Mouse (Mus musculus): ENCODE data around the gene Ncf2. TPM values are rescaled to one million over a fixed set of nuclear protein-coding genes. Genes with fewer than 3 reads are reported as not detected.
A peak's percentile ranks its signal among the peaks of the same experiment; 100 is the strongest.

Ncf2 gene
- total and polyA plus RNA-seq, 2 experiments from 2014 or later, result 1.9 to 4.1 TPM

DNA sequence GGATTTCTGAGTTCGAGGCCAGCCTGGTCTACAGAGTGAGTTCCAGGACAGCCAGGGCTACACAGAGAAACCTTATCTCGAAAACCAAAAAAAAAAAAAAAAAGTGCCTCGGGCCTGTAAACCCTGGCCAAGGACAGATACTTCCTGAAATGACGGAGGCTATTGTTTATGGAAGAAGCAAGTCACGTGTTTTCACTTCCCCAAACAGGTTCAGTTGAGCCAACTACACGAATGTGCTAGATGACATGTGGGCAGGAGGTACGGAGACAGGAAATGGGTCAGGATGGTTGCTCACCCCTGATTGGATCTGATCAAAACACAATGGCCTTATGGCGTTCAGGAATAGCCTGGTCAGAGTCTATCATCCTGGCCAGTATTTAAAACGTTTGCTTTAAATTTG, 1.9 kb upstream of the Ncf2 start:
- no peak for TF ChIP-seq CTCF (IDR thresholded peaks at IDR 0.05; ENCODE audit: low read depth)
- DNase-seq, result no peak
- H3K9ac ChIP-seq, result no peak overlapping the region
- no peak overlapping the region for H3K4me2 ChIP-seq (ENCODE audit: low read depth)
- 82% methylated on average over 9 of the region's 9 CpGs for WGBS
- no peaks in the 10 kb centered on the region for H3K27me3 ChIP-seq (ENCODE audit: insufficient read depth, low read length)
- H3K4me1 ChIP-seq (ENCODE audit: insufficient read depth), result no peaks in the 10 kb centered on the region
- no peak overlapping the region for H3K27ac ChIP-seq (ENCODE audit: low read depth, low read length)
- H3K36me3 ChIP-seq (ENCODE audit: insufficient read depth), result no peaks in the 10 kb centered on the region
- H3K4me3 ChIP-seq (ENCODE audit: low read depth, low read length), result no peak overlapping the region
- H3K9me3 ChIP-seq (ENCODE audit: low read length), result no peaks in the 10 kb centered on the region
- no peak for ATAC-seq

DNA sequence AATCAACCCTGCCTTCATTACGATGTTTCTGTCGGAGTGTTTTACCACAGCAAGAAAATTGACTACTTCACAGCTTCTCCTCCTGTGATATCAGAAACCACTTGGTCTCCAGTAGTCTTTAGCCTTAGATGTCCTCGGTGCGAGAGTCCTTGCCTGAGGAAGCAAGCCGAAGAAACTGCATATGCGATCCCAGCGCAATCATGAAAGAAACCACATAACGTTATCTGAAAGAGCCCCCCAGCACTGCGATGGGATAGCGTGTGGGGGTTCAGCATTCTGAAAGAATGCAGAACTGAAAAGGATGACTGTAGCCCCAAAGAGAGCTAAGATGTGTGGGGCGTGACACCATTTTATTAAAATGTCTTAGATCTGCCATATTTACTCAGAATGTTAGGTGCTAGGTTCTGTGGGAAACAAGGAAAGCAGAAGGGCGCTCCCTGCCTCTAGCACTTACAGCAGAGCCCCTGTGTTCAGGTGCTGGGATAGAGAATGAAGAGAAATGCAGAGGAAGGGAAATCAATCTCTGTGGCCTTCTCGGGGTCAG, 711 bp downstream of the Ncf2 start:
- Histone ChIP-seq H3K27ac (ENCODE audit: low read depth, low read length) (no peak overlapping the region), H3K9ac (no peak overlapping the region), H3K36me3 (ENCODE audit: insufficient read depth) (no peaks in the 10 kb centered on the region), H3K4me1 (ENCODE audit: insufficient read depth) (no peaks in the 10 kb centered on the region), H3K27me3 (ENCODE audit: insufficient read depth, low read length) (no peaks in the 10 kb centered on the region), H3K9me3 (ENCODE audit: low read length) (no peaks in the 10 kb centered on the region), H3K4me3 (ENCODE audit: low read depth, low read length) (no peak overlapping the region), H3K4me2 (ENCODE audit: low read depth) (no peak overlapping the region)
- DNase-seq, result no peak
- WGBS, result 89% methylated on average over 13 of the region's 13 CpGs
- ATAC-seq, result no peak
- TF ChIP-seq CTCF (IDR thresholded peaks at IDR 0.05; ENCODE audit: low read depth), result no peak

DNA sequence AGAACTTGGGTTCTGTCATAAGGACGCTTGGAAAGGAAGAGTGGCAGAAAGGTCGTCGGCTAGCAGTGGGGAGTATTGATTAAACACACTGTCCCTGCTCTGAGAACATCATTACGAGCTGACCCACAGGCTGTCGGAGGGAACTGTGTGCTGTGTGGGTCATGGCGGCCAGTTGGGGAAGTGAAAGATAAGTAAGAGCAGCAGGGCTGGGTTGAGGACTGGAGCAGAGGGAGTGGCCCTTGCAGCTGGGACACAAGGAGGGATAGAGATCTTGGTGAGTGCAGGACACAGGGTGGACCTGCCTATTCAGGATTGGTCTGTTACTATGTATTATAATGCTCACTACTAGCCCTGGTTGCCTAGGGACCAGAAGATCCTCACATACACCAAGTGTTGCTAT, 4.9 kb downstream of the Ncf2 start:
- peak; percentile 48; the same call in 1 of the 2 replicates for ATAC-seq

DNA sequence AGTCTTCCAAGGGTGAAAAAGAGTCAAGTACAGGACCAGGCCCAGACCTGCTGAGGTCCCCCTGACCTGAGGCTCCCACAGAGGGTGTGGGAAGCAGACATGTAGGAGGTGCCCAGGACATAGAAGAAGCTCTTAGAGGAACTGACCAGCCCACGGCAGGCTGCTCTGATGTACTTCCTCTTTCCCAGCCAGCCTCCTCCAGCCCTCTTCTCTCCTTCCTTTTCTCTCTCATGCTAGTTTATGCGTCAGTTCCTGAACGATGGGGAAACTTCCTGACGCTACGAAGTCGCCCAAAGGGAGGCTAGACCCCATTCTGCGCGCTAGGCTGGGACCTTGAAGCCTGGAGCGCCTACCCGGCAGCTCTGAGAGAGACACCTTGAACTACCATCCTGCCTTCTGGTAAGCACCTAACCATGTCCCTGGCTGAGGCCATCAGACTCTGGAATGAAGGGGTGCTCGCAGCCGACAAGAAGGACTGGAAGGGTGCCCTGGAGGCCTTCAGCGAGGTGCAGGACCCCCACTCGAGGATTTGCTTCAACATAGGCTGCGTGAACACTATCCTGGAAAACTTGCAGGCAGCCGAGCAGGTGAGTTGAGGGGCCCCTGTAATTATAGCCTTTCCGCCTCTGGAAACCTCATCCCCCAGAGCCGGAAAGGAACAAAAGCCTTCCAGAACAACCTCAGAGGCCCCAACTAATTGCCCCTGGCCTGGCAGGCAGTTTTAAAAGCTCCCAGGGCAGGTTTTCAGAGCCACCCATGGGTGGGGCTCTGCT, 7.8 kb downstream of the Ncf2 start:
- Histone ChIP-seq H3K4me3 (ENCODE audit: low read depth, low read length) (no peak overlapping the region), H3K4me2 (ENCODE audit: low read depth) (no peak overlapping the region), H3K4me1 (ENCODE audit: insufficient read depth) (no peaks in the 10 kb centered on the region), H3K27ac (ENCODE audit: low read depth, low read length) (no peak overlapping the region), H3K9ac (no peak overlapping the region), H3K9me3 (ENCODE audit: low read length) (no peaks in the 10 kb centered on the region), H3K27me3 (ENCODE audit: insufficient read depth, low read length) (no peaks in the 10 kb centered on the region), H3K36me3 (ENCODE audit: insufficient read depth) (no peaks in the 10 kb centered on the region)
- no peak for TF ChIP-seq CTCF (IDR thresholded peaks at IDR 0.05; ENCODE audit: low read depth)
- DNase-seq (no peak), ATAC-seq (no peak)
- 76% methylated on average over 18 of the region's 18 CpGs for WGBS

More for the DNA sequence above, 4.9 kb downstream of the Ncf2 start:
- no peak for TF ChIP-seq CTCF (IDR thresholded peaks at IDR 0.05; ENCODE audit: low read depth)
- no peak overlapping the region for H3K27ac ChIP-seq (ENCODE audit: low read depth, low read length)
- H3K9ac ChIP-seq, result no peak overlapping the region
- no peak for DNase-seq
- H3K36me3 ChIP-seq (ENCODE audit: insufficient read depth), result no peaks in the 10 kb centered on the region
- no peak overlapping the region for H3K4me3 ChIP-seq (ENCODE audit: low read depth, low read length)
- H3K27me3 ChIP-seq (ENCODE audit: insufficient read depth, low read length), result no peaks in the 10 kb centered on the region
- H3K4me1 ChIP-seq (ENCODE audit: insufficient read depth), result no peaks in the 10 kb centered on the region
- WGBS, result 87% methylated on average over 6 of the region's 6 CpGs
- no peaks in the 10 kb centered on the region for H3K9me3 ChIP-seq (ENCODE audit: low read length)
- no peak overlapping the region for H3K4me2 ChIP-seq (ENCODE audit: low read depth)

DNA sequence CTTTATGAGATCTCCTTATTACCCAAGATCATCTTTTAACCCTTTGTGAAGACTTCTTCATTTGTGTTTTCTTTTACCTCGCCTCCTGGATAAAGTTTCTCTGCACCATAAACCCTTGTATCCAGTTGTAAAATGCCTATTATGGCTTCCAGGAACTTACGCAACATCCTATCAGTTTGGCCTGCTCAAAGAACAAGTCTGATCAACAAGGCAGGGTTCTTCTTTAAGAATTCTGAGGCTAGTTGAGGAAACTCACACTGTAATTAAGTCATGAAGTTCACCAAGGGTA, 8.3 kb downstream of the Ncf2 start:
- no peaks in the 10 kb centered on the region for H3K4me1 ChIP-seq (ENCODE audit: insufficient read depth)
- 85% methylated on average over 2 of the region's 2 CpGs for WGBS
- DNase-seq (no peak), ATAC-seq (no peak)
- no peaks in the 10 kb centered on the region for H3K36me3 ChIP-seq (ENCODE audit: insufficient read depth)
- H3K4me2 ChIP-seq (ENCODE audit: low read depth), result no peak overlapping the region
- no peak overlapping the region for H3K4me3 ChIP-seq (ENCODE audit: low read depth, low read length)
- no peak overlapping the region for H3K9ac ChIP-seq
- H3K9me3 ChIP-seq (ENCODE audit: low read length), result no peaks in the 10 kb centered on the region
- TF ChIP-seq CTCF (IDR thresholded peaks at IDR 0.05; ENCODE audit: low read depth), result no peak
- no peak overlapping the region for H3K27ac ChIP-seq (ENCODE audit: low read depth, low read length)
- no peaks in the 10 kb centered on the region for H3K27me3 ChIP-seq (ENCODE audit: insufficient read depth, low read length)

DNA sequence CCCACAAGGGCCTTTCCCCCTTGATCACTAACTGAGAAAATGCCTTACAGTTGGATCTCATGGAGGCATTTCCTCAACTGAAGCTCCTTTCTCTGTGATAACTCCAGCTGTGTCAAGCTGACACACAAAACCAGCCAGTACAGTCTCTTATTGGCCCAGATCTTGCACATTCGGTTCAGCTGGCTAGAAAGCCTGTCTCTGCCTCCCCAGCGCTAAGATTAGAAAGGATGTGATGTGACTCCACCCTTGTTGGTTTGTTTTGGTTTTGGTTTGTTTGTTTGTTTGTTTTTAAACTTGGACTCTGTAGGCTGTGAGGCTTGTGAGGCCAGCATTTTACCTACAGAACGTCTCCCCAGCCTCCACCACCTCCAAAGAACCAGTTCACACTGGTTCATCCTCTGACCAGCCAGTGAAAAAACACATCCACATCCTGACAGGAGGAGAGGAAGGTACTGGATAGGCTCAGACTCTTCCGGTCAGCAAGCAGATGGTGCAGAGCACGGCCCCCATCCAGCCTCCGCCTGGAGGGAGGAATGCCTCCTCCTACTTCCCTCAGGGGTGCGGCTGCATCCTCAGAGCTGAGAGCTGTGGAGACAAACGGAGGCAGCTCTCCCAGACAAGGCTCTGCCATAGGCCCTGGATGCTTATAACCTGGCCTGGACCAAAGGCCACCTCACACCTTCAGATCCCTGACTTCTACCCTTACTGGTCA, 9.7 kb downstream of the Ncf2 start:
- Histone ChIP-seq H3K36me3 (ENCODE audit: insufficient read depth) (no peaks in the 10 kb centered on the region), H3K4me3 (ENCODE audit: low read depth, low read length) (no peak overlapping the region), H3K9ac (no peak overlapping the region), H3K4me2 (ENCODE audit: low read depth) (no peak overlapping the region), H3K27ac (ENCODE audit: low read depth, low read length) (no peak overlapping the region), H3K9me3 (ENCODE audit: low read length) (no peaks in the 10 kb centered on the region), H3K4me1 (ENCODE audit: insufficient read depth) (no peaks in the 10 kb centered on the region), H3K27me3 (ENCODE audit: insufficient read depth, low read length) (no peaks in the 10 kb centered on the region)
- ATAC-seq (no peak), DNase-seq (no peak)
- WGBS, result 52% methylated on average over 8 of the region's 8 CpGs
- no peak for TF ChIP-seq CTCF (IDR thresholded peaks at IDR 0.05; ENCODE audit: low read depth)
